Mouse (Mus musculus): ENCODE results near the gene Slc16a13.
A peak's percentile ranks its signal among the peaks of the same experiment; 100 is the strongest.

- TF ChIP-seq CTCF (IDR thresholded peaks at IDR 0.05; ENCODE audit: low read depth) (peak; percentile 95), EP300 (IDR thresholded peaks at IDR 0.05; ENCODE audit: low read depth) (no peak)
Observed at GRCm38 (mm10) chr11:70201691-70202090, 19.2 kb downstream of the Slc16a13 start.

Measured in liver, embryonic 14.5 days (tissue).